Mouse (Mus musculus) spleen, postnatal 14 days (tissue): ENCODE data around the gene Slc35f2.

Experiments used
- DNase-seq, 2 experiments: peaks; one replicate each; pipeline ENCODE4 v3.0.0; 2021 to 2022; ENCODE audit warnings: low spot score in 2 of 2

Slc35f2 gene

DNA sequence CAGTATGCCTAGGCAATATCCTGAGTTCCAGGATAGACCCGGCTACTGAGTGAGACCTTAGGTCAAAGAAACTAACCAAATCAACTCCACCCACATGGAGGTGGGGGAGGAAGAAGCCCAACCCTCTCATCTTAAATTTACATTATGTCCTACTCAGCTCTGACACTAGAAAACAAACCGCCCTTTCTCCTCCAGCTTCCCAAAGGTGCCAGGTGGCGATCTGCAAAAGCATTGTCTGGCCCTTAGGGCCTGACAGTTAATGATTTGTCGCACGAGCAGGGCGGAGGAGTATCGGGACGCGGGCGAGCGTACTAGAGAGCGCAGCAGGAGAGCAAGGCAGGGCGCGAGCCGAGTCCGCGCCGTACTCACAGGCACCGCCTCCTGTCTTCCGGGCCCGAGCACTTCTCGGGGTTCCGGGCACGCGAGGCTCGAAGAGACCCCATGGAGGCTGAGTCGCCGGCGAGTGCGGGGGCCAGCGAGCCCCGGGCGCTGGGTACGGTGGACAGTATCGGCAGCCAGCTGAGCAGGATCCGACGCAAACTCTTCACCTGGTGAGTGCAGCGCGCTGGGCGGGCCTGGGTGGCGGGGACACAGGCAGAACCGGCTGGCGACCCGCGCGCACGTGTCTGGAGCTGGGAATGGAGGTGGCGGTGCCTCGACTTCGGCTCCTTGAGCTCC lies at the start of gene Slc35f2:
Gene Slc35f2, plus strand, starts transcription at position 195 of the 678 bp plus-strand sequence.
- DNase-seq: peak; percentile 15 to 18

- no peak for DNase-seq
Measured at GRCm38 (mm10) chr9:53740829-53741404, 30.4 kb upstream of the Slc35f2 start.

- no peak for DNase-seq
Measured at GRCm38 (mm10) chr9:53750411-53750810, 20.9 kb upstream of the Slc35f2 start.

GRCm38 (mm10) chr9:53750899-53751298 lies 20.4 kb upstream of the Slc35f2 start:
- DNase-seq: no peak

DNA sequence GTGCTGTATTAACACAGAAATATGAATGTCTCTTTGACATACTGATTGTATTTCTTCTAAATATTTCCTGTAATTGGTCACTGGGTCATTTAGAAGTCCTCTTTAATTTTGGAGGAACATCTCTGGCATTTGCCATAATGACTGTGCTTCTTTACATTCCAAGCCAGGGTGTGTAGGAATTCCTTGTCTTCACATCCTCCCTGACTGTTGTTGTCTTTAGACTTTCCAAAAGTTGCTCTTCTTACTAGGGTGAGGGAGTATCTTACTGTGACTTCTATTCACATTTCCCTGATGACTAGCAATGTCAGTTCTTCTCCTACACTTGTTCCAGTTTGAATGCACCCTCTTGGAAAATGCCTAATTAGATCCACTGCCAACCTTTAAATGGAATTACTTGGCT lies 16.5 kb upstream of the Slc35f2 start:
- DNase-seq: no peak

DNA sequence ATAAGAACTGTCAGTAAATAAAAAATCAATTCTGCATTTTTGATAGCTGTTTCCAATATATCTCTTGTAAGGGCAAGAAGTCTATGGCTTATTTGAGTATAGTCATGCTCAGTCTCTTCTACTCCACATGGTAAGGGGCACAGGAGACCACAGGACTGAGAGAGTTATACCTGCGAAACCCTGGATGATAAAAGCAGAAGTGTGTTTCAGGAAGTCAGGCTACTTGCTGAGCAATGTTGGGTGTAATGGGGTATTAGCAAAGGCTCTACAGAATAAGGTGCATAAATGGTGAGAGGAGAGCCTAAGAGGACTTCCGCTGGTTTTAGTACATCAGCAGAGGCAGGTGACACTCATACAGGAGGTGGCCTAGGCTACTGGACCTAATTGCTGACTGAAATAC lies 13.2 kb upstream of the Slc35f2 start:
- DNase-seq: no peak

DNA sequence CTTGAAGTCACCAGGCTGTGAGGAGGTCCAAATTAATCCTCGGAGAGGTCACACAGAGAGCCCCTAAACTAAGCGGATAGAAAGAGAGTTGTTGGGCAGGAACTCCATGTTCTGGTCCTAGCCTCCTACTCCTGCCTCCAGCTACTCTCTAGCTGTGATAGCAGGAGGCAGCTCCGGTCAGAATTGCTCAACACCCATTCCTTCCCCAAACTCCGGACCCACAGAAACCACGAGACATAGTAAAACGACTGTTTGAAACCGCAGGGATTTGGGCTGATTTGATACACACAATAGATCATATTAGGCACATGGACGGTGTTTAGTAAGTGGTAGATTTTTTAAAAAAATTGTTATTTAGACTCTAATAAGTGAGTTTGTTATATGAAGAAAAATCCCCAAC lies 6.6 kb upstream of the Slc35f2 start:
- no peak for DNase-seq

DNA sequence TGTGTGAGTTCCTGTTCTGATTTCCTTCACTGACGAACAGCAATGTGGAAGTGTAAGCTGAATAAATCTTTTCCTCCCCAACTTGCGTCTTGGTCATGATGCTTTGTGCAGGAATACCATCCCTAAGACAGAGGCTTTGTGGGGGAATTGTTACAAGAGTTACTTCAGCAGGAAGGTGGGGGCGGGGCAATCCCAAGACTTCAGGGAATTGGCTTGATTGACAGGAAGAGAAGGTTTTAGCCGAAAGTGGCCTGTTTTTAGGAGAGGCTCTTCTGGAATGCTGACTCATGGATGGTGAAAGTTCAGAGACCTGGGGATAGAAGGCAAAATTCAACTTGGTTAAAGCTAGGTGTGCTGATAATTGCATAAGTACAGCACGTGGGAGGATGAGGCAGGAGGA lies 2.9 kb upstream of the Slc35f2 start:
- no peak for DNase-seq

DNA sequence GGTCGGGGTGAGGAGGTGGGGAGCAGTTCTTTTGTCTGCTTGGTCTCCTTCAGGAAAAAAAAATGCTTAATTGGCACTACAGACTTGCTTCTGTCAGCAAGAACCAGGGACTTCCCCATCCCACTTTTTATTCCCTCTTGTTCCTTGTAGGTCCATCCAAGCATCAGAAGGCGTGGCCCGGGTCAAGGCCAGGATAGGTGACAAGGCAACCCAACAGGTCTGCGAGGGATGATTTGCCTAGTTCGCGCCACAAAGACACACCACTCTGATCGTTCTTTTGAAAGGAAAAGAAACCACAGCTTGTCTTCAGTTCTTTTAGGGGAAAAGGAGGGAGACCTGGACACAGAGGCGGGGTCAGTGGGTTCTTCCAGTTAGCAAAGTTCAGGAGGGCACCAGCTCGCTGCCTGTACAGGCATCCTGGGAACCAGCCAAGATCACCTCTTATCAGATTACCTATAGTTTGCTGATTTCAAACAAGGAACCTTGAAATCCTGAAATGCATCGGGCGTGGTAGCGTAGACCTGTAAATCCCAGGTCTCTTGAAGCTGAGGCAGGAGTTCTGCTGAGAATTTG lies 481 bp upstream of the Slc35f2 start:
- DNase-seq: no peak

DNA sequence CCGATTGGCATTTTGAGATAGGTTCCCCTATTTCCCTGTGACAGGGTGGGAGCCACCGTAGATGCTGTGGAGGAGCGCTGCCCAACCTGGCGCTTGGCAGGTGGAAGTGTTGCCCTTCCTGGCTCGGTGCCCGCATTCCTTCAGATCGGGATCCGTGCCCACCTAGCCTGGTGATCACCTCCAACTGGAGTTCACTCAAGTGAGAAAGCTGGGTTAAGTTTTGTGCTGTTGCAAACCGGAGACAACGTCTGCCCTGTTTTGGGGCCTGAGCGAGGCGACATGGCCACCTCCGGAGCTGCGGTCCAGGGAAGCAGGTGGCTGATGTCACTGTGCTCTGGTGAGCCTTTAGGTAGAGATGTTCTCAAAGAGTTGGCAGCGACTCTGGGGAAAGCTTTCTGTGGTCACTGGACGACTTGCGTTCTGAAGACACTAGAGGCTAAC lies 803 bp downstream of the Slc35f2 start:
- no peak for DNase-seq

DNA sequence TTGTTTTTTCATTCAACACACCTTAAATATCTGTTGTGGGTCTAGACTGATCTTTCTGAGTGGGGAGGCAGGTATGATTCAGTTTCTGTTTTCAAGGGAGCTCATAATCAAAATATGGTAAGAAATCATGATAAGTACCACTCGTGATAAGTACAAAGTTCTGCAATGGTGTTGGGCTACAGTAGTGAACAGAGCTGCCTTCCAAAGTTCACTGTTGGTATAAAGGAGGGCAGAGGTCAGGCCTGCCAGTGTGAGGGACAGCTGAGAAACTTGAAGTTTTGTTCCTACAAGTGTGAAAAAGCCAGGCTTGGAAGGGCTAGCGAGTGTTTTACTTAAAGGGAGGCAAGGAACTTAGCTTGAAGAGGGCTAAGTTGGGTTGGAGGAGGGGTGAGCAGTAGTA lies 4.2 kb downstream of the Slc35f2 start:
- DNase-seq: no peak

GRCm38 (mm10) chr9:53786561-53787407 lies 15.4 kb downstream of the Slc35f2 start:
- DNase-seq: no peak

DNA sequence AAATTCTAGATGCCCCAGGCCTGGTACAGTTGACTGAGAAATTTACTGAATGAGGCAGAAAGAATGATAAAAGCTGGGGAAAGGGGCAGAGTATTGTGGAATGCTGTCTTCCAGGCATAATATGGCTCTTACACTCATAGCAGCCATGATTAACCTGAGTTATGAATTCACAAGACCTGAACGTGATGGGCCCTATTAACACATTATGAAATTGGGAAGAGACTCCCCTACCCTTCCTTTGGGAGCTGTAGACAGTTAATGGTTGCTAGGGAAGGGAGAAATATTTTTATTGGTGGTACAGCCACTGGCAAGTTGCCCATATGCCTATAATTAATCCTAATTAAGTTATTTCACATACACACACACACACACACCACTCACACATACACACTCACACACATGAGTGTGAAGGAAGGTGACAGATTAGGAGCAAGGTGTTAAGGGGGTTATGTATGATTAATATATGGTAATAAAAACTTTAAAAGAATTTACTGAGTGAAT lies 22.5 kb downstream of the Slc35f2 start:
- DNase-seq: no peak

- DNase-seq: no peak
Measured at GRCm38 (mm10) chr9:53794490-53794889, 23.2 kb downstream of the Slc35f2 start.

GRCm38 (mm10) chr9:53795351-53795750 lies 24.0 kb downstream of the Slc35f2 start:
- no peak for DNase-seq

DNA sequence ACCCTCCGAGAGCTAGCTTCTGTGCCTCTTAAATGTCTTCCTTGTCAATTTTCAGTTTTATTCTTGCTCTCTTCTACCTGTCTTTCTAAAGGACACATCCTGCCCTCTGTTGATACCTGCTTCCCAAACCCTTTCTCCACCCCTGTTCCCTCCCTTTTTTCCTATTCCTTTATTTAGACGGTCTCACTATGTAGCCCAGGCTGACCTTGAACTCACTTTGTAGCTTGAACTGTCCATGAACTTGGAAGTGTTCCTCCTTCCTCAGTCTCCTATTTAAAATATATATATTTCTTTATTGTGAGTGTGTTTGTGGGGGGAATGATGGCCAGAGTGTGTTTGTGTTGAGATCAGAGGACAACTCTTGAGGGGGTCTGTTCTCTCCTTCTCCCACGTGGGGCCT lies 25.0 kb downstream of the Slc35f2 start:
- DNase-seq: no peak

DNA sequence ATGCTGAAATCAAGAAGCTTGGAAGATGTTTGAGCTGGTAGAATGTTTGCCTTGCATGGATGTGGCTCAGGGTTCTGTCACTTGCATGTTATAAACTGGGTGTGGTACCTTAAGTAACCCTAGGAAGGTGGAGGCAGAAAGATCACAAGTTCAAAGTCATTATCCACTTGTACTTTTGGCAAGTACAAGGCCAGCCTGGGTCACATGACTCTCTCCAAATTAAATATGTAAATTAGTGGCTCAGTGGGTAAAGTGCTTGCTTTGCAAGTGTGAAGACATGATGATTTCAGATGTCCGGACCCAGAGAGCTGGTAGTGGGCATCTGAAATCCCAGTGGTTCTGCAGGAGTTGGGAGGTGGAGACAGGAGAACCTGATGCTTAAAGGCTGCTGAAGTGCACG lies 25.8 kb downstream of the Slc35f2 start:
- DNase-seq: no peak

DNA sequence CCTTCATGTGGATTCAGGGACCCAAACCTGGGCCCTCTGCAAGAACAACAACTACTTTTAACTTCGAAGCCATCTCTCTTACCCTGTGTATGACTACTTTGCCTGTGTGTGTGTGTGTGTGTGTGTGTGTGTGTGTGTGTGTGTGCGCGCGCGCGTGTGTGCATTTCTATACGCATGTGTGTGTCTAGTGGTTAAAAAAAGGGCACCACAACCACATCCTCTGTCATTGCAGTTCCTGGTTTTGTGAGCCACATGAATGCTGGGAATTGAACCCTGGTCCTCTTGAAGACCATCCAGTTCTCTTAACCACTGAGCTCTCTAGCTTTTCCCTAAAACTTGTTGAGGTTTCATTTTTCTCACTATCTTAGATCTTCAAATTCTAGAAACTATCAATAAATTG lies 31.6 kb downstream of the Slc35f2 start:
- DNase-seq: no peak

GRCm38 (mm10) chr9:53806496-53807086 lies 35.3 kb downstream of the Slc35f2 start:
- DNase-seq: no peak

GRCm38 (mm10) chr9:53813418-53813817 lies 42.1 kb downstream of the Slc35f2 start:
- DNase-seq: no peak

DNA sequence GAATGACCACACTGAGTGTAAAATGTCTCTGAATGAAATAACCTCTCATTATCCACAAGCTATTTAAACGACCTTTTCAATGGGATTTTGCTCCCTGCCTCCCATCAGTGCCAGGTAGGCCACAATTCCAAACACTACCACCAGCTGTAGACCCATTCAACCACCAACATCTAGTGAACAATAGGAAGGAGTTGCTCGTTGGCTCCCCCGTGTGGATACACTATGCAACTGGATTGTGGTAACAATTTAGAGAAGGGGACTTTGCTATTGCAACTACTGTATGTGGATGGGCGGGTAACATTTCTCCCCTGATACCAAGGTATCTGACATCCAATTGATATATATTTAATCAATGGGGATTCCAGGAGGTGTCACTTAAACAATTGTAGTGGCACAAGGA lies 47.4 kb downstream of the Slc35f2 start:
- peak in 1 of 2 experiments; percentile 45 for DNase-seq

GRCm38 (mm10) chr9:53825318-53825717 lies 54.0 kb downstream of the Slc35f2 start:
- DNase-seq: no peak
